Mouse (Mus musculus) kidney, postnatal 14 days (tissue): ENCODE data around the gene Tmub2.

Source experiments
- DNase-seq: peaks from one replicate; pipeline ENCODE4 v3.0.0; 2022; ENCODE audit warnings: mixed read lengths

Gene Tmub2

DNA sequence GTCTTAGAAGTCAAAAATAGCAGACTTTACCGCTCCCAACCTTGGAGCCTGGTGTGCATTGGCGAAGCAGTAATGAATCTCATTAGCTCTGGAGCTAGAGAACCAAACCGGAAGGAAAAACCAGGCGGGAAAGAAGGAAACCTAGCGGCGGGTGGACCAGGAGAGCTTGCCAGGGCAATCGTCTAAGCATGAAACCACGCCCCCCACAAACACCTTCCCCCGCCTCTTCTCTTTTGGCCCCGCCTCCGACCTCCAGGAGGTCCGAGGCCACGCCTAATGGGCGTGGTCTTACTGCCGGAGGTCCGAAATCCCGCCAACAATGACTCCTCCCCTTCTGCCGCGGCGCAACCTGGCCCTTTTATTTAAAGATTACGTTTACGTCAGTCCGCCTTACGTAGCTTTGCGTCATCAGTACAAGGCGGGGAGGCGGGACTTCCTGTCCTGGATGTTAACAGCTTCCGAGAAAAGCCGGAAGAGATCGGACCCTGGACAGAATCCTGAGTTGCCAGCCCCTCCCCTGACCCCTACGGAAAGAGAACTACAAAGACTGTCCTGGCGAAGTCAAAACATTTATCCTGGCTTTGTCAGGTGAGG, at the start of gene Tmub2:
Tmub2 (plus strand) TSS at position 431 of the 594 bp plus-strand sequence.
- peak; percentile 99 for DNase-seq

- no peak for DNase-seq
Observed at GRCm38 (mm10) chr11:102236022-102236421, 48.7 kb upstream of the Tmub2 start.

GRCm38 (mm10) chr11:102240636-102241035, 44.1 kb upstream of the Tmub2 start:
- DNase-seq: no peak

DNA sequence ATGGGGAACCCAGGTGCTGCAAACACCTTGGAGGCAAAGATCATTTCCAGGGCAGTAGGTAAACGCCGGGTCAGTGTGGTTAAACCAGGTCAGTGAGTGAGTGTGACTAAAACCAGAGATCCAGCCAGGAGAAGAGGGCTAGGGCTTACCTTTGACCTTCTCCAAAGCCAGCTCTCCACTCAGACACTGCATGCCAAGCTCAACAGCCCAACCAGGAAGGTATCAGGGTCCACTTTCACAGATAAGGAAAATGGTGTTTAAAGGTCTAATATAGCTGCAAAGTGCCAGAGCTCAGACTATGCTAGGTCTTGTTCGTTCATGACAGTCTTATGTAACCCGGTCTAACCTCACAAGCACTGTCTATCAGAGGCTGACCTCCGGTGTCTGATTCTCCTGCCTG, 43.5 kb upstream of the Tmub2 start:
- DNase-seq: no peak

DNA sequence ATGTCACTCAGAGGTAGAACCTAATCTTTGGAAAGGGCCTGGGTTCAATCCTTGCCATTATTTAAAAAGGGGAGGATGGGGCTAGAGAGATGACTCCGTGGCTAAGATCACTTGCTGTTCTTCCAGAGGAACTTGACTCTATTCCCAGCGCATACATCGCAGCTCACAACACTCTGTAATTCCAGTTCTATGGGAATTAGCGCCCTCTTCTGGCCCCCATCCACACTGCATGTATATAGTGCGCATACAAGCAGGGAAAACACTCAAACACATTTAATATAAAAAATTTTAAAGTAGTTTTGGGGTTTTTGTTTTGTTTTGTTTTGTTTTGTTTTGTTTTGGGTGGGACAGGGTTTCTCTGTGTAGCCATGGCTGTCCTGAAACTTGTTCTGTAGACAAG, 42.9 kb upstream of the Tmub2 start:
- no peak for DNase-seq

DNA sequence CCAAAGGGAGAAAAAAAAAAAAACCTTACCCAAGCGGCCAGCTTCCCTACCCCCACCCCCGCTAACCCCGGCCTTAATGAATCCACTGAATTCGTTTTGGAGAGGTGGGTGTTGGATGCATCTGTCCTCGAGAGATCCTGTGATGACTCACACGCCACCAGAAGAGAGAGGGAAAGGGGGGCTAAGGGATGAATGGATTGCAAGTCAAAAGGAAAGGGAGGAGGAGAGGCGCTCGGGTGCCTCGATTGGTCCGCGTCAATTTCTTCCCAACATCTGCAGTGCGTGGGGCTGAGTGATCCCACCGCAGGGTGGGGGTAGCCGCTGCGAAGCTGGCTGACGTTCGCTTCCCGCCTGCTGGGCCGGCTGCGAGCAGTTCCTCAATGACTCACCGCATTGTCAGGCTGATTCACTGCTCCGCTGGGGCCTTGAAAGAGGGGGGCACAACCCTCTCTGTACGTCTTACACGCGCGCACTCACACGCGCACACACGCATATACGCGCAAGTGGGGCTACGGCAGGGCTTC, 39.7 kb upstream of the Tmub2 start:
- peak; percentile 49 for DNase-seq

DNA sequence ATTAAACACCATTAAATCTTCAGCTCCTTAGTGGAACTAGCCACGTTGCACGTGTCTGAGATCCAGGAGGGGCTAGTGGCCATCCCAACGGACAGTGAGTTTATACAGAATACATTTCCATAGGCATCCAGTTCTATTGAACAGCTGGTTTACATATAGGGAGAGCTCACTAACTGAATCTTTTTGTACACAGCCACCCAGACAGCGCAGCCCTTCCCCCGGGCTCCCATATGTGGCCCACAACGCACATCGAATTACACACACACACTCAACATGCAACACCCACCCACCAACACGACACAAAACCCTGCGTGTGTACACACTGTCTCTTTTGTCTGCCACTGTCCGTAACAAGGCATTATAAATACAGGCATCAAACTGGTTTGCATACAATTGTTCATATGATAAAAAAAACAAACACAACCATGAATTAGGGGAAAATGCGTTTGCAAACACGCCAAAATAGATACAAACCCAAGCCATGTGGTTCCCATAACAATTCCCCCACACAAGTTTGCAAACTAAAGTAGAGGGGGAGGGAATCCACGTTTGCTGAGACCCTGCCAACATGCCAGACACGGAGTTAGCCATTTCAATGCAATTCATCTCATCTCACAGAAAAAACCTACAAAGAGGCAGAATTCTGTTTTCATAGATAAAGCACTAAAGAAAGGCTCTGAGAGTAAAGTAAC, 39.0 kb upstream of the Tmub2 start:
- DNase-seq: no peak

DNA sequence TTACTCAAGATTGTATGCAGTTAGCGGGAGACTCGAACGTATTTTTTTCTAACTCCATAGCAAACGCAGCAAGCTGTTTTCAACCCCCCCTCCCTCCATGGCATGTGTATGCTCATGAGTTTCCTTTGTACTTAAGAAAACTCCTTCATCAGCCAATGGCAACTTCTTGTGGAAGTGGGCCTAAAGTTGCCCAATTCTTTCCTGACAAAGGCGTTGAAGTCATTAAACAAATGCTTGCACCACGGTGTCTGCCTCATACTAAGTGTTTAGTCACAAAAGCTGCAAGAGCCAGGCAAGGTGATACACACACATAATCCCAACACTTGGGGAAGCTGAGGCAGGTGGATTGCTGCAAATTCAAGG, 38.5 kb upstream of the Tmub2 start:
- DNase-seq: no peak

DNA sequence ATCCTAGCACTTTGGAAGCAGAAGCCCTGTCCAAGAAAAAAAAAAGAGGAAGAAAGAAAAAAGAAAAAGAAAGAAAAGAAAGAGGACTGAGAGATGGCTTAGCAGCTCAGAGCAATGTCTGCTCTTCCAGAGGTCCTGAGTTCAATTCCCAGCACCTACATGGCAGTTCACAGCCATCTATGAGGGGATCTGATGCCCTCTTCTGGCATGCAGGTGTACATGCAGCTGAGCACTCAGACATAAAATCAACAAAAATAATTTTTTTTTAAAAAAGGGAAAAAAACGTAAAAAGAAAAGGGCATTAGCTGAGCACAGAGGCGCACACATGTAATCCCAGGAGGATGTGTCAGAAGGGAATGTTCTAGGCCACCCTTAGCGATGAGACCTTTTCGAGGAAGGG, 37.9 kb upstream of the Tmub2 start:
- no peak for DNase-seq

DNA sequence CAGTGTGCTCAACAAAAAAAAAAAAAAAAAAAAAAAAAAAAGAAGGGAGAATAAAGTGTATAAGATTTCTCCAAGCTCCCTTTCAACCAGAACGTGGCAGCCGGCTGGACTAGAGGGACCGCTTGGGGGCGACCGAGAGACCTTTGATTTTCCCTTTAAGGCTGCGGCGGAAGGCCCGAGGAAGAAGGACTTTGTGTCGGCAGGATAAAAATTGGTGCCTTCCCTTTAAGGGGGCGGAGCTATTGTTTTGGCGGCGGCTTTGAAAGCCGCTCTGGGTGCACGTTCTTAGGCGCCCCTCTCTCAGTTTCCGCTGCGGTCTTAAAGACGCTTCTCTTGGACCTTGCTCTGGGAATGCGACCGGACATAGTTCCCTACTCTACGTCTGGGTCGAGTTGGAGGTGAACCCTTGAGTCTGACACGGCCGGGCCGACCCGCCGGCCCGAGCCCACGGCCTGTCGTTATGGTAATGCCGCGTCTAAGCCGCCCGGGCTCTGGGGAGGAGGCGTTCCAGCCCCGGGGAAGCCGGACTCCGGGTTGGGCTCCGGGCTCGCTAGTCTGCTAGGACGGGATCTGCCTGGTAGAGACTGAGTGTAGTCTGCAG, 36.0 kb upstream of the Tmub2 start, which contains the start of gene BC030867:
BC030867 (plus strand) TSS at position 253 of the 601 bp plus-strand sequence.
- peak; percentile 94 for DNase-seq

GRCm38 (mm10) chr11:102249351-102250090, 35.2 kb upstream of the Tmub2 start:
- DNase-seq: no peak

DNA sequence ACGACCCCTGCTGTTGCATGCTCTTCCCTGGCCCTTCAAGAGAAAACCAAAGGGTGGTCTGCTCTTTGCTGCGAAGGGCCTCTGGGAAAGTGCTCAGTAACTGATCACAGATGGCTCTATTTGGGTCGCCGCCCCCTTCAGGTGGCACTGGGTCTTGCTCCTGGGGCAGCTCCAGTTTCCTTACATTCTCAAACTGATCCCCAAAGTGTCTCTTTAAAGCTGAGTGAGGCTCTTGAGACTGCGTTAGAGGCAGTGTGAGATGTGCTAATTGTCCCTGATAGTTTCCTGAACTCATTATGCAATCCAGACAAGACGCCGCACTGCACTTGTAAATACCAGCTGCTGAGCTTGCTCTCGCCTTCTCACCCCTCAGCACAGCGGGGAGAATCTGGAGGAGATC, 27.2 kb upstream of the Tmub2 start:
- DNase-seq: no peak

DNA sequence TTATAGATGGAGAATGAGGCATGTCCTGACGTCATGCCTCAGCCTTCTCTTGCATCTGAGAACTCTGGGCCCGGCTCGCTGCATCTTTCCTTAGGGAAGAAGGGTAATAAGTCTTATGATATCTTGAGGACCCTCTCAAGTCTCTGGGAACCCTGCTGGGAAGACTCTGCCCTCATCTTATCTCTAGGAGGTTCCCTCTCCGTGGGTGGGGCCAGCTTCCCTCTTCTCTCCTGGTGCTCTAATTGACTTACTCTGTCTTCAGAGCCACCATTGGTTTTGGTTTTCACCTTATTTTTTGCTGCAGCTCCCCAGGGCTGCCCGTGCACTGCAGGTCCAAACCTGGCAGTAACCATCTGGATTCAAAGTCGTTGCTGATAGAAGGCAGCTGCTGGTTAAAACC, 26.6 kb upstream of the Tmub2 start:
- no peak for DNase-seq

- DNase-seq: no peak
Observed at GRCm38 (mm10) chr11:102258521-102258920, 26.2 kb upstream of the Tmub2 start.

GRCm38 (mm10) chr11:102263211-102263610, 21.5 kb upstream of the Tmub2 start:
- no peak for DNase-seq

GRCm38 (mm10) chr11:102265816-102266215, 18.9 kb upstream of the Tmub2 start:
- no peak for DNase-seq

GRCm38 (mm10) chr11:102266631-102267355, 17.9 kb upstream of the Tmub2 start:
- DNase-seq: no peak

DNA sequence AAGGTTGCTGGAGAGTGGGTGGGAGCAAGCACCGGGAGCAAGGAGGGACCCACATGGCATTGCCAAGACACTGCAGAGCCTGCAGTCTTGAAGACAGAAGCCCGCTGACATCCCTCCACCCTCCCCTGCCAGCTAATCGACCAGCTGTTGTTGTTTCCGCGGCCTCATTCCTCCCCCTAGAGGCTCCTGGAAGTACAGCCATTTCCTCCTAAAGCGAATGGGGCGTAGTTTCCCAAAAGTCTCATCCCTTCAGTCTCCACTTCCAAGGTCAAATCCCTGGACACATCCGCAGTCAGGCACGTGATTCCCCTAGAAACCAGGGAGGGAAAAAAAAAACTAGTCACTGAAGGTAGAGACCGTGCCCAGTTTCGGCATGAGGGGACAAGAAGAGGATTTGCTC, 17.3 kb upstream of the Tmub2 start:
- peak; percentile 80 for DNase-seq

- DNase-seq: no peak
Observed at GRCm38 (mm10) chr11:102268520-102269244, 16.0 kb upstream of the Tmub2 start, which contains the start of gene Asb16. TSS of gene Asb16 (plus strand) at chr11:102268743.

GRCm38 (mm10) chr11:102276411-102276915, 8.3 kb upstream of the Tmub2 start:
- peak; percentile 68 for DNase-seq

DNA sequence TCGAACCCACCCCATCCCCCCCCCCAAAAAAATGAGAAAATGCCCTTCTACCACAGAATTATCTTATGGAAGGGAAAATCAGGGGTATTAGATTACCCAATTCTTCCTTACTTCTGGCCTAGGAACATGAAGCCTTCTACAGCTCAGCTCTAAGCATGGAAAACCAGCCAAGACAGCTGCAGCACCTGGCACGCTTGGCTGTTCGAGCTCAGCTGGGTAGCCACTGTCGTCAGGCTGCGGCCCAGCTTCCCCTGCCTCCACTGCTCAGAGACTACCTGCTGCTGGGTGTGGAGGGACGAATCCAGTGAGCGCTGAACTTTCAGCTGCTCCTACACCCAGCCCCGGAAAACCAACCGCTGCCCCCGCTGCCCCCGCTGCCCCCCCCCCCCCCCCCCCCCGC, 7.0 kb upstream of the Tmub2 start:
- no peak for DNase-seq

DNA sequence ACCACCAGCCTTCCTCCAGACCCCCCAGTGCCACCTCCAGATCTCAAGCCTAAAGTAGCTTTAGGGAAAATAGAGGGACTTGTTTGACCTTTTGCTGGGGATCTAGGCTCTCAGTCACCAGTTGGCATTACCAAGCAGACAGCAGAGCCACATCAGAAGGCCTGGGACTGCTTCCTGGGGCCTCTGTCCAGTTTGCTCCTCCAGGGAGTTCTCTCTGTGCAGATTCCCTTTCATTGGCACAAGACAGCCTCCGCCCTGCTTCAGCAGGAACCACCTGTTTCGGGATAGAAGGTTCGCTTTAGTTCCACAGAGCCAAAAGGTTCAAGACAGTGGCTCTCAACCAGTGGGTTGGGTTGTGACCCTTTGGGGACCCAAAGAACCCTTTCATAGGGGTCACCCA, 5.1 kb upstream of the Tmub2 start:
- no peak for DNase-seq
